Mouse (Mus musculus): ENCODE results near the gene Ptprd. TPM values are rescaled to one million over a fixed set of nuclear protein-coding genes. Genes with fewer than 3 reads are reported as not detected.
"Not testable (repeated sequence)": the region's sequence is repeated elsewhere in the genome, so short reads cannot be mapped to it uniquely, and the experiment has no call there.

Ptprd gene
- total and polyA plus RNA-seq, 2 experiments from 2014 or later: 5.6 to 23.3 TPM

GRCm38 (mm10) chr4:77889489-77889888 is 322.3 kb downstream of the Ptprd start:
- H3K4me1 ChIP-seq (ENCODE audit: control insufficient read depth, insufficient read depth): peaks cover 6% of the 10 kb centered on the region; the same call in 1 of the 2 replicates
- no peak overlapping the region for H3K4me3 ChIP-seq (ENCODE audit: low read depth, low read length)
- ATAC-seq (ENCODE audit: insufficient read depth, low read depth) (no peak), DNase-seq (ENCODE audit: low spot score) (no peak)
- TF ChIP-seq CTCF (IDR thresholded peaks at IDR 0.05; ENCODE audit: low read depth) (no peak), EP300 (IDR thresholded peaks at IDR 0.05; ENCODE audit: low read depth) (no peak)
- H3K27ac ChIP-seq (ENCODE audit: low read depth): no peak overlapping the region
- H3K27me3 ChIP-seq (ENCODE audit: control insufficient read depth, insufficient read depth, low read length): no peaks in the 10 kb centered on the region
- H3K4me2 ChIP-seq (ENCODE audit: low read depth, low read length): no peak overlapping the region
- H3K9me3 ChIP-seq (replicated peaks; ENCODE audit: control insufficient read depth, low read length): no peaks in the 10 kb centered on the region
- no peak overlapping the region for H3K9ac ChIP-seq (replicated peaks; ENCODE audit: low read depth, low read length)
- no peaks in the 10 kb centered on the region for H3K36me3 ChIP-seq (replicated peaks; ENCODE audit: control insufficient read depth, insufficient read depth, low read length)
- 69% methylated on average over 4 of the region's 4 CpGs for WGBS

- H3K36me3 ChIP-seq (replicated peaks; ENCODE audit: control insufficient read depth, insufficient read depth, low read length): no peaks in the 10 kb centered on the region
- TF ChIP-seq CTCF (IDR thresholded peaks at IDR 0.05; ENCODE audit: low read depth) (no peak), EP300 (IDR thresholded peaks at IDR 0.05; ENCODE audit: low read depth) (no peak)
Observed at GRCm38 (mm10) chr4:77880213-77880612, 331.5 kb downstream of the Ptprd start.

GRCm38 (mm10) chr4:77861269-77861668 is 350.5 kb downstream of the Ptprd start:
- ATAC-seq (ENCODE audit: insufficient read depth, low read depth) (no peak), DNase-seq (ENCODE audit: low spot score) (no peak)
- no peak for TF ChIP-seq CTCF (IDR thresholded peaks at IDR 0.05; ENCODE audit: low read depth)
- no peak for TF ChIP-seq EP300 (IDR thresholded peaks at IDR 0.05; ENCODE audit: low read depth)
- 71% methylated on average over 5 of the region's 5 CpGs for WGBS
- H3K4me2 ChIP-seq (ENCODE audit: low read depth, low read length): no peak overlapping the region
- H3K4me1 ChIP-seq (ENCODE audit: control insufficient read depth, insufficient read depth): no peaks in the 10 kb centered on the region
- H3K27me3 ChIP-seq (ENCODE audit: control insufficient read depth, insufficient read depth, low read length): no peaks in the 10 kb centered on the region
- H3K36me3 ChIP-seq (replicated peaks; ENCODE audit: control insufficient read depth, insufficient read depth, low read length): no peaks in the 10 kb centered on the region
- H3K9me3 ChIP-seq (replicated peaks; ENCODE audit: control insufficient read depth, low read length): 0 out of 2 replicates have a peak, but pooled peaks cover 4% of the 10 kb centered on the region
- no peak overlapping the region for H3K4me3 ChIP-seq (ENCODE audit: low read depth, low read length)
- no peak overlapping the region for H3K9ac ChIP-seq (replicated peaks; ENCODE audit: low read depth, low read length)
- H3K27ac ChIP-seq (ENCODE audit: low read depth): no peak overlapping the region

More at GRCm38 (mm10) chr4:77880213-77880612, 331.5 kb downstream of the Ptprd start:
- Histone ChIP-seq H3K27me3 (ENCODE audit: control insufficient read depth, insufficient read depth, low read length) (no peaks in the 10 kb centered on the region), H3K9ac (replicated peaks; ENCODE audit: low read depth, low read length) (no peak overlapping the region), H3K9me3 (replicated peaks; ENCODE audit: control insufficient read depth, low read length) (no peaks in the 10 kb centered on the region), H3K27ac (ENCODE audit: low read depth) (no peak overlapping the region), H3K4me1 (ENCODE audit: control insufficient read depth, insufficient read depth) (no peaks in the 10 kb centered on the region), H3K4me2 (ENCODE audit: low read depth, low read length) (no peak overlapping the region), H3K4me3 (ENCODE audit: low read depth, low read length) (no peak overlapping the region)
- DNase-seq (ENCODE audit: low spot score): no peak
- no peak for ATAC-seq (ENCODE audit: insufficient read depth, low read depth)
- 58% methylated on average over 2 of the region's 2 CpGs for WGBS

- ATAC-seq (ENCODE audit: insufficient read depth, low read depth); H3K36me3 ChIP-seq (replicated peaks; ENCODE audit: control insufficient read depth, insufficient read depth, low read length); H3K4me3 ChIP-seq (ENCODE audit: low read depth, low read length); H3K27me3 ChIP-seq (ENCODE audit: control insufficient read depth, insufficient read depth, low read length); H3K9ac ChIP-seq (replicated peaks; ENCODE audit: low read depth, low read length); H3K9me3 ChIP-seq (replicated peaks; ENCODE audit: control insufficient read depth, low read length); H3K4me2 ChIP-seq (ENCODE audit: low read depth, low read length); H3K27ac ChIP-seq (ENCODE audit: low read depth); H3K4me1 ChIP-seq (ENCODE audit: control insufficient read depth, insufficient read depth); DNase-seq (ENCODE audit: low spot score): not testable (repeated sequence)
- 30% methylated on average over 1 of the region's 1 CpGs for WGBS
Observed at GRCm38 (mm10) chr4:77797391-77797790, 414.4 kb downstream of the Ptprd start.

GRCm38 (mm10) chr4:77777237-77777636 is 434.5 kb downstream of the Ptprd start:
- 77% methylated on average over 2 of the region's 2 CpGs for WGBS
- Histone ChIP-seq H3K9ac (replicated peaks; ENCODE audit: low read depth, low read length) (no peak overlapping the region), H3K27me3 (ENCODE audit: control insufficient read depth, insufficient read depth, low read length) (no peaks in the 10 kb centered on the region), H3K36me3 (replicated peaks; ENCODE audit: control insufficient read depth, insufficient read depth, low read length) (no peaks in the 10 kb centered on the region), H3K9me3 (replicated peaks; ENCODE audit: control insufficient read depth, low read length) (no peaks in the 10 kb centered on the region), H3K27ac (ENCODE audit: low read depth) (no peak overlapping the region), H3K4me3 (ENCODE audit: low read depth, low read length) (no peak overlapping the region), H3K4me2 (ENCODE audit: low read depth, low read length) (no peak overlapping the region), H3K4me1 (ENCODE audit: control insufficient read depth, insufficient read depth) (no peaks in the 10 kb centered on the region)
- no peak for ATAC-seq (ENCODE audit: insufficient read depth, low read depth)
- TF ChIP-seq EP300 (IDR thresholded peaks at IDR 0.05; ENCODE audit: low read depth) (no peak), CTCF (IDR thresholded peaks at IDR 0.05; ENCODE audit: low read depth) (no peak)
- DNase-seq (ENCODE audit: low spot score): no peak

- DNase-seq (ENCODE audit: low spot score) (no peak), ATAC-seq (ENCODE audit: insufficient read depth, low read depth) (no peak)
- WGBS: 10% methylated on average over 1 of the region's 1 CpGs
- H3K27ac ChIP-seq (ENCODE audit: low read depth): no peak overlapping the region
- no peak for TF ChIP-seq CTCF (IDR thresholded peaks at IDR 0.05; ENCODE audit: low read depth)
- TF ChIP-seq EP300 (IDR thresholded peaks at IDR 0.05; ENCODE audit: low read depth): no peak
- H3K9ac ChIP-seq (replicated peaks; ENCODE audit: low read depth, low read length): no peak overlapping the region
- no peak overlapping the region for H3K4me3 ChIP-seq (ENCODE audit: low read depth, low read length)
- H3K36me3 ChIP-seq (replicated peaks; ENCODE audit: control insufficient read depth, insufficient read depth, low read length): no peaks in the 10 kb centered on the region
- 0 out of 2 replicates have a peak, but pooled peaks cover 3% of the 10 kb centered on the region for H3K4me1 ChIP-seq (ENCODE audit: control insufficient read depth, insufficient read depth)
- no peaks in the 10 kb centered on the region for H3K27me3 ChIP-seq (ENCODE audit: control insufficient read depth, insufficient read depth, low read length)
- no peaks in the 10 kb centered on the region for H3K9me3 ChIP-seq (replicated peaks; ENCODE audit: control insufficient read depth, low read length)
- H3K4me2 ChIP-seq (ENCODE audit: low read depth, low read length): no peak overlapping the region
Observed at GRCm38 (mm10) chr4:77763790-77764189, 448.0 kb downstream of the Ptprd start.
